Mouse (Mus musculus) testis, adult 2 months (tissue): ENCODE measurements at regions not wholly inside any gene's neighbourhood (a gene's known extent, or its start where the extent isn't known, plus 50 kb on each side); places are given as distances from the start of the nearest gene placed in this dataset.

Experiments
- CTCF ChIP-seq: fragments of 200-500 bp; IDR thresholded peaks from 2 replicates; pipeline ENCODE4 v1.5.1; 2012; ENCODE audit warnings: low read depth, mild to moderate bottlenecking, inconsistent platforms, low read length, moderate library complexity; ENCODE audit not compliant: control insufficient read depth, insufficient read depth, insufficient replicate concordance
- POLR2A ChIP-seq: fragments of 200-500 bp; IDR thresholded peaks from 2 replicates; pipeline ENCODE4 v1.6.1; 2012; ENCODE audit warnings: low read depth, mild to moderate bottlenecking, inconsistent platforms, low read length, moderate library complexity; ENCODE audit not compliant: control insufficient read depth

DNA sequence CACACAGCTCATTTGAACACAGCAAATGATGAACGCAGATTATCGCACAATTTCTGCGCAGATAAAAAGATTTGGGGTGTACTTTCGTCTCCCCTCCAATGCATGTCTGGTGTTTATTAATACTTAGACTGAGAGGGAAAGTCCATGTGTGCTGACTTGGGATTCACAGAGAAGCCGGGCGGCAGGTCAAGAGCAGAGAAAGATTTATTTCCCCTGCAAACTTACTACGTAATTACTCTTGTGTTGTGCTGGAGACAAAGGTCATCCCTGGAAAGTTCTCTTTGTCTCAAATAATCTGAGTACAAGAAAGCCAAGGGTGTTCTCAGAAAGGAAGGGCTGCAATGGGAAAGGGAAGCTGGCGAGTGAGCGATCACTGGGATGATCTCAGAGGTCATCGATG is 127.9 kb upstream of the Nr5a2 start:
- TF ChIP-seq CTCF (no peak), POLR2A (no peak)
